Mouse (Mus musculus): ENCODE data around the gene Msantd3.

DNA sequence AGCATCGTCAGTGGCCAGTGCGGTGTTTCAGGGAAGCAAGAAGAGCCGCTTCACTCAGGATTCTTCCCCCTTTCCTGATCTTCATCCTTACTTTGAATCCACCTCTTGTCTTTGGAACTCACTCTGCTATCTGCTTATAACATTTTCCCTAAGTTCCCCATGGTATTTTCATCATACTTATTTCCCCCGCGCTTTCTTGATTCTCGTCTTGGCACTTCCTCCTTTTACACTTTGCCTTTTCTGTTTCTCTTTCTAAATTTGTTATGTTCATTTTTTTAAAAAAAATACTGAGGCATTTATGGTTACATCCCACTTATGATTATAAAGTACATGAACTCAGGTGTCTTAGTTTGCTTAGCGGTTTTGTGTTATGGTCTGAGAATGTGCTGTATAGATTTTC lies 53.1 kb downstream of the Msantd3 start:
- TF ChIP-seq POLR2A (IDR thresholded peaks at IDR 0.05; ENCODE audit: insufficient read depth, low read depth, low read length), result no peak
- TF ChIP-seq CTCF (IDR thresholded peaks at IDR 0.05), result no peak
- TF ChIP-seq EP300 (IDR thresholded peaks at IDR 0.05; ENCODE audit: insufficient read depth, low read depth, low read length), result no peak

All from heart, adult 2 months (tissue).